Mouse (Mus musculus): ENCODE measurements around the gene Cpsf6. TPM values are rescaled to one million over a fixed set of nuclear protein-coding genes. Genes with fewer than 3 reads are reported as not detected.
"Not testable (repeated sequence)": the region's sequence is repeated elsewhere in the genome, so short reads cannot be mapped to it uniquely, and the experiment has no call there.

Cpsf6 gene
- total RNA-seq, 1 experiment from 2014 or later, result 129 TPM

- no peak for ATAC-seq (ENCODE audit: extremely low read depth, insufficient number of reproducible peaks, low FRiP score, poor library complexity, severe bottlenecking)
Observed at GRCm38 (mm10) chr10:117389904-117390875, 10.4 kb upstream of the Cpsf6 start.

GRCm38 (mm10) chr10:117389371-117389740 is 9.5 kb upstream of the Cpsf6 start:
- no peak for ATAC-seq (ENCODE audit: extremely low read depth, insufficient number of reproducible peaks, low FRiP score, poor library complexity, severe bottlenecking)

GRCm38 (mm10) chr10:117388637-117389370 is 9.0 kb upstream of the Cpsf6 start:
- no peak for ATAC-seq (ENCODE audit: extremely low read depth, insufficient number of reproducible peaks, low FRiP score, poor library complexity, severe bottlenecking)

GRCm38 (mm10) chr10:117387961-117388636 is 8.3 kb upstream of the Cpsf6 start:
- not testable (repeated sequence) for ATAC-seq (ENCODE audit: extremely low read depth, insufficient number of reproducible peaks, low FRiP score, poor library complexity, severe bottlenecking)

- no peak for ATAC-seq (ENCODE audit: extremely low read depth, insufficient number of reproducible peaks, low FRiP score, poor library complexity, severe bottlenecking)
Observed at GRCm38 (mm10) chr10:117386981-117387380, 7.2 kb upstream of the Cpsf6 start.

- no peak for ATAC-seq (ENCODE audit: extremely low read depth, insufficient number of reproducible peaks, low FRiP score, poor library complexity, severe bottlenecking)
Observed at GRCm38 (mm10) chr10:117386261-117386660, 6.4 kb upstream of the Cpsf6 start.

- ATAC-seq (ENCODE audit: extremely low read depth, insufficient number of reproducible peaks, low FRiP score, poor library complexity, severe bottlenecking), result no peak
Observed at GRCm38 (mm10) chr10:117385431-117385830, 5.6 kb upstream of the Cpsf6 start.

GRCm38 (mm10) chr10:117385086-117385430 is 5.2 kb upstream of the Cpsf6 start:
- no peak for ATAC-seq (ENCODE audit: extremely low read depth, insufficient number of reproducible peaks, low FRiP score, poor library complexity, severe bottlenecking)

- ATAC-seq (ENCODE audit: extremely low read depth, insufficient number of reproducible peaks, low FRiP score, poor library complexity, severe bottlenecking), result no peak
Observed at GRCm38 (mm10) chr10:117384386-117385085, 4.7 kb upstream of the Cpsf6 start.

- no peak for ATAC-seq (ENCODE audit: extremely low read depth, insufficient number of reproducible peaks, low FRiP score, poor library complexity, severe bottlenecking)
Observed at GRCm38 (mm10) chr10:117383941-117384340, 4.1 kb upstream of the Cpsf6 start.

GRCm38 (mm10) chr10:117382996-117383550 is 3.3 kb upstream of the Cpsf6 start:
- no peak for ATAC-seq (ENCODE audit: extremely low read depth, insufficient number of reproducible peaks, low FRiP score, poor library complexity, severe bottlenecking)

GRCm38 (mm10) chr10:117382146-117382545 is 2.3 kb upstream of the Cpsf6 start:
- ATAC-seq (ENCODE audit: extremely low read depth, insufficient number of reproducible peaks, low FRiP score, poor library complexity, severe bottlenecking), result no peak

GRCm38 (mm10) chr10:117380721-117381570 is 1.1 kb upstream of the Cpsf6 start:
- ATAC-seq (ENCODE audit: extremely low read depth, insufficient number of reproducible peaks, low FRiP score, poor library complexity, severe bottlenecking), result no peak

GRCm38 (mm10) chr10:117379441-117379840 is 374 bp downstream of the Cpsf6 start:
- no peak for ATAC-seq (ENCODE audit: extremely low read depth, insufficient number of reproducible peaks, low FRiP score, poor library complexity, severe bottlenecking)

GRCm38 (mm10) chr10:117378642-117379041 is 1.2 kb downstream of the Cpsf6 start:
- no peak for ATAC-seq (ENCODE audit: extremely low read depth, insufficient number of reproducible peaks, low FRiP score, poor library complexity, severe bottlenecking)

- no peak for ATAC-seq (ENCODE audit: extremely low read depth, insufficient number of reproducible peaks, low FRiP score, poor library complexity, severe bottlenecking)
Observed at GRCm38 (mm10) chr10:117378291-117378555, 1.6 kb downstream of the Cpsf6 start.

- ATAC-seq (ENCODE audit: extremely low read depth, insufficient number of reproducible peaks, low FRiP score, poor library complexity, severe bottlenecking), result no peak; the same call in 1 of the 2 replicates
Observed at GRCm38 (mm10) chr10:117377431-117378290, 2.2 kb downstream of the Cpsf6 start.
